Mouse (Mus musculus) megakaryocyte-erythroid progenitor cell, adult 5 weeks (primary cell): ENCODE results near the gene Hrasls5. TPM values are rescaled to one million over a fixed set of nuclear protein-coding genes. Genes with fewer than 3 reads are reported as not detected.

Source experiments
- polyA plus RNA-seq: library from polyadenylated mRNA; stranded (reverse); fragments of >175 nt; gene quantifications from 2 replicates; pipeline ENCODE4 v1.2.3, GENCODE M21; 2012

Gene Hrasls5
- 0.13 TPM in 1 of 2 replicates, not detected in the other for polyA plus RNA-seq

GRCm38 (mm10) chr19:7611942-7612757 is at the start of gene Hrasls5:
TSS of gene Hrasls5 (plus strand) at chr19:7612541.

GRCm38 (mm10) chr19:7606801-7607689 is 5.3 kb upstream of the Hrasls5 start, which contains the start of gene Lgals12:
TSS of gene Lgals12 (minus strand) at chr19:7607193.

Other genes with a start within 250 kb of the Hrasls5 start
- gene Spindoc, start 229.5 kb upstream of the Hrasls5 start, polyA plus RNA-seq: 21.0 and 30.0 TPM in 2 replicates
- 26.7 and 45.2 TPM in 2 replicates for gene 2700081O15Rik, start 194.9 kb upstream of the Hrasls5 start, polyA plus RNA-seq
- gene Rtn3, start 129.3 kb upstream of the Hrasls5 start, polyA plus RNA-seq: 38.9 and 51.5 TPM in 2 replicates
- 4.1 and 5.3 TPM in 2 replicates for gene Atl3, start 118.5 kb upstream of the Hrasls5 start, polyA plus RNA-seq
- 2.3 and 3.2 TPM in 2 replicates for gene Pla2g16, start 55.1 kb upstream of the Hrasls5 start, polyA plus RNA-seq
- not detected in 2 replicates for gene Lgals12, start 5.3 kb upstream of the Hrasls5 start, polyA plus RNA-seq
- not detected in 2 replicates for gene Slc22a19, start 98.8 kb downstream of the Hrasls5 start, polyA plus RNA-seq
- gene Slc22a26, start 190.1 kb downstream of the Hrasls5 start, polyA plus RNA-seq: not detected in 2 replicates